ENCODE assay signal across 9 mouse cellular contexts in genomic region chr11:83077714-83078422, GRCm38 (mm10). TPM values are rescaled to one million over a fixed set of nuclear protein-coding genes. Genes with fewer than 3 reads are reported as not detected.
DNase-seq lines count a peak whose midpoint lies in the region; ATAC-seq lines count a peak whose summit lies in the region.
"Had no signal": no experiment of that assay in that cellular context is flagged by ENCODE, and none has a peak within 500 bp of the region (broad histone marks: within the 10 kb centered on the region; RNA-seq: fewer than 3 reads in every experiment).

No protein-coding gene starts in this region.

- H3K4me2 ChIP-seq in heart, embryonic 13.5 days, result no peak overlapping the region
- H3K4me2 ChIP-seq: midbrain, embryonic 12.5 days had no signal

- peaks cover 22% of the 10 kb centered on the region for H3K4me1 ChIP-seq in heart, embryonic 13.5 days
- peaks cover 40% of the 10 kb centered on the region for H3K4me1 ChIP-seq in megakaryocyte, embryonic 14.5 days
- H3K4me1 ChIP-seq: midbrain, embryonic 12.5 days had no signal

- H3K27me3 ChIP-seq in heart, embryonic 13.5 days (replicated peaks), result no peaks in the 10 kb centered on the region
- no peaks in the 10 kb centered on the region for H3K27me3 ChIP-seq in megakaryocyte, embryonic 14.5 days (replicated peaks)
- H3K27me3 ChIP-seq: midbrain, embryonic 12.5 days had no signal

- peak overlapping the region; percentile 75 for H3K27ac ChIP-seq in heart, embryonic 13.5 days (replicated peaks)
- H3K27ac ChIP-seq: midbrain, embryonic 12.5 days had no signal

- no peak overlapping the region for H3K4me3 ChIP-seq in heart, embryonic 13.5 days
- peak overlapping the region; percentile 86 for H3K4me3 ChIP-seq in megakaryocyte, embryonic 14.5 days (replicated peaks)
- H3K4me3 ChIP-seq: midbrain, embryonic 12.5 days had no signal

- H3K36me3 ChIP-seq in heart, embryonic 13.5 days, result no peaks in the 10 kb centered on the region
- H3K36me3 ChIP-seq in megakaryocyte, embryonic 14.5 days (replicated peaks; ENCODE audit: low read length), result no peaks in the 10 kb centered on the region
- H3K36me3 ChIP-seq: midbrain, embryonic 12.5 days had no signal

- H3K9me3 ChIP-seq in heart, embryonic 13.5 days, result no peaks in the 10 kb centered on the region
- H3K9me3 ChIP-seq in megakaryocyte, embryonic 14.5 days, result peaks cover under 1% of the 10 kb centered on the region; the same call in 1 of the 2 replicates
- H3K9me3 ChIP-seq: midbrain, embryonic 12.5 days had no signal

- DNase-seq in CD4-positive, CD25-positive, alpha-beta regulatory T cell, adult 2 months (ENCODE audit: low read depth, low spot score), result peak; percentile 88
- peak; percentile 76 for DNase-seq in adrenal gland, postnatal 14 days
- peak; percentile 90 to 91 for DNase-seq in kidney, postnatal 25 days
- peak; percentile 77 to 78 for DNase-seq in thymus, postnatal 10 days (ENCODE audit: low spot score in 2 of 2)
- DNase-seq in cerebellum, adult 9-10 months, result no peak
- no peak for DNase-seq in urinary bladder, postnatal 10 days (ENCODE audit: low spot score)

- no peak overlapping the region for H3K9ac ChIP-seq in heart, embryonic 13.5 days
- H3K9ac ChIP-seq: midbrain, embryonic 12.5 days had no signal

- no peak for ATAC-seq in heart, embryonic 13.5 days (ENCODE audit: extremely low read depth, insufficient number of reproducible peaks, low FRiP score, low TSS enrichment)

- 58% methylated on average over 3 of the region's 3 CpGs for WGBS in heart, embryonic 13.5 days

RNA-seq across cellular contexts. Expression of gene Slfn2, which starts 13.0 kb away (rescaled TPM):
- 4.1 and 15.8 TPM in 2 replicates for total RNA-seq in adrenal gland, postnatal 14 days (2021)
- 3.6 and 4.0 TPM in 2 replicates for polyA plus RNA-seq in heart, embryonic 13.5 days (2015; fragmentation: Nextera tagmentation; extraction: Ambion mirVana)
- 9.0 TPM in 1 of 2 replicates, not detected in the other for polyA plus RNA-seq in megakaryocyte, embryonic 14.5 days (2012; ENCODE audit: insufficient read depth, low replicate concordance)

RNA-seq across cellular contexts. Expression of gene Slfn1, which starts 38.8 kb away (rescaled TPM):
- total RNA-seq in adrenal gland, postnatal 14 days (2021), result 0.48 and 5.3 TPM in 2 replicates
- polyA plus RNA-seq in heart, embryonic 13.5 days (2015; fragmentation: Nextera tagmentation; extraction: Ambion mirVana), result 0.10 and 0.17 TPM in 2 replicates
- polyA plus RNA-seq in megakaryocyte, embryonic 14.5 days (2012; ENCODE audit: insufficient read depth, low replicate concordance), result 0.28 TPM in 1 of 2 replicates, not detected in the other
- polyA plus RNA-seq: midbrain, embryonic 12.5 days had no signal

RNA-seq across cellular contexts. Expression of gene Slfn8, which starts 57.3 kb away (rescaled TPM):
- 0.93 and 2.1 TPM in 2 replicates for total RNA-seq in adrenal gland, postnatal 14 days (2021)
- 0.31 and 0.32 TPM in 2 replicates for polyA plus RNA-seq in heart, embryonic 13.5 days (2015; fragmentation: Nextera tagmentation; extraction: Ambion mirVana)
- 1.3 TPM in 1 of 2 replicates, not detected in the other for polyA plus RNA-seq in megakaryocyte, embryonic 14.5 days (2012; ENCODE audit: insufficient read depth, low replicate concordance)

Comparison
In these comparisons a context has a peak if more than half of its experiments do, and no peak if none do; other contexts are left out.
1. DNase-seq: peak in CD4-positive, CD25-positive, alpha-beta regulatory T cell, adult 2 months (single experiment), adrenal gland, postnatal 14 days (single experiment), kidney, postnatal 25 days (2 of 2) and thymus, postnatal 10 days (2 of 2); none in cerebellum, adult 9-10 months (single experiment) and urinary bladder, postnatal 10 days (single experiment).